Mouse (Mus musculus): Measurements from ENCODE around the gene Hsf2bp. TPM values are rescaled to one million over a fixed set of nuclear protein-coding genes. Genes with fewer than 3 reads are reported as not detected.
A peak's percentile ranks its signal among the peaks of the same experiment; 100 is the strongest.

Hsf2bp gene
- polyA plus RNA-seq, 1 experiment from 2014 or later: 0.52 TPM

- Histone ChIP-seq H3K4me3 (ENCODE audit: low read depth, low read length) (no peak overlapping the region), H3K9me3 (ENCODE audit: control insufficient read depth, low read length) (no peaks in the 10 kb centered on the region), H3K36me3 (ENCODE audit: control insufficient read depth, insufficient read depth, low read length) (no peaks in the 10 kb centered on the region), H3K27ac (replicated peaks) (no peak overlapping the region), H3K9ac (ENCODE audit: low read length) (no peak overlapping the region), H3K4me2 (replicated peaks; ENCODE audit: low read depth) (no peak overlapping the region), H3K27me3 (ENCODE audit: control insufficient read depth, insufficient read depth, low read length) (no peaks in the 10 kb centered on the region), H3K4me1 (replicated peaks; ENCODE audit: control insufficient read depth, insufficient read depth) (no peaks in the 10 kb centered on the region)
- TF ChIP-seq EP300 (optimal IDR thresholded peaks at IDR 0.05): no peak
- no peak for TF ChIP-seq CTCF (IDR thresholded peaks at IDR 0.05; ENCODE audit: low read depth)
- ATAC-seq (ENCODE audit: low FRiP score, low TSS enrichment): no peak
- 88% methylated on average over 1 of the region's 1 CpGs for WGBS
- DNase-seq (ENCODE audit: low spot score): no peak
Observed at GRCm38 (mm10) chr17:31949076-31949475, 87.1 kb downstream of the Hsf2bp start.

DNA sequence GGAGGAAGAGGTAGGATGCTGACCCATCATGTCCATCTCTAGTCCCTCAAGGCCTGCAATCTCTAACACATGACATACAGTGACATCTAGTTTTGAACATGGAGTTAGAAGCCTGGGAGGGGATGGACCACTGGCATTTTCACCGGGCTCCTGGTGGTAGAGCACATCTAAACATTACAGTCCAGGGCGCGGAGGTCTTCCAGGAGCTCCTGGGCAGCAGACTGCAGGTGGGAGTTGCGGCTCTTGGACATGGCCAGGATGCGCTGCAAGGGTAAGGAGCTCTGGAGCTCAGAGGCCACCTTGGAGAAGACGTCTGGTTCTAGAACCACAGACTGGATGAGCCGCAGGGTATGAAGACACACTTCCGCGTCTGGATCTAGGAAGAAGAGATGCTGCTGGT is 89.7 kb downstream of the Hsf2bp start:
- ATAC-seq (ENCODE audit: low FRiP score, low TSS enrichment) (no peak), DNase-seq (ENCODE audit: low spot score) (no peak)
- Histone ChIP-seq H3K27ac (replicated peaks) (no peak overlapping the region), H3K9me3 (ENCODE audit: control insufficient read depth, low read length) (no peaks in the 10 kb centered on the region), H3K4me1 (replicated peaks; ENCODE audit: control insufficient read depth, insufficient read depth) (no peaks in the 10 kb centered on the region), H3K27me3 (ENCODE audit: control insufficient read depth, insufficient read depth, low read length) (no peaks in the 10 kb centered on the region), H3K4me2 (replicated peaks; ENCODE audit: low read depth) (no peak overlapping the region), H3K36me3 (ENCODE audit: control insufficient read depth, insufficient read depth, low read length) (no peaks in the 10 kb centered on the region), H3K4me3 (ENCODE audit: low read depth, low read length) (no peak overlapping the region), H3K9ac (ENCODE audit: low read length) (no peak overlapping the region)
- WGBS: 91% methylated on average over 9 of the region's 9 CpGs
- TF ChIP-seq CTCF (IDR thresholded peaks at IDR 0.05; ENCODE audit: low read depth): no peak
- no peak for TF ChIP-seq EP300 (optimal IDR thresholded peaks at IDR 0.05)

GRCm38 (mm10) chr17:31943881-31944539 is 92.1 kb downstream of the Hsf2bp start:
- Histone ChIP-seq H3K9me3 (ENCODE audit: control insufficient read depth, low read length) (no peaks in the 10 kb centered on the region), H3K4me3 (ENCODE audit: low read depth, low read length) (no peak overlapping the region), H3K9ac (ENCODE audit: low read length) (peak overlapping the region; percentile 3; the same call in 1 of the 2 replicates), H3K27me3 (ENCODE audit: control insufficient read depth, insufficient read depth, low read length) (no peaks in the 10 kb centered on the region), H3K4me1 (replicated peaks; ENCODE audit: control insufficient read depth, insufficient read depth) (peaks cover 2% of the 10 kb centered on the region; the same call in 1 of the 2 replicates), H3K27ac (replicated peaks) (no peak overlapping the region), H3K36me3 (ENCODE audit: control insufficient read depth, insufficient read depth, low read length) (no peaks in the 10 kb centered on the region), H3K4me2 (replicated peaks; ENCODE audit: low read depth) (no peak overlapping the region)
- WGBS: 39% methylated on average over 10 of the region's 10 CpGs
- DNase-seq (ENCODE audit: low spot score) (no peak), ATAC-seq (ENCODE audit: low FRiP score, low TSS enrichment) (peak; percentile 41; the same call in 1 of the 2 replicates)
- TF ChIP-seq EP300 (optimal IDR thresholded peaks at IDR 0.05): no peak
- TF ChIP-seq CTCF (IDR thresholded peaks at IDR 0.05; ENCODE audit: low read depth): no peak

DNA sequence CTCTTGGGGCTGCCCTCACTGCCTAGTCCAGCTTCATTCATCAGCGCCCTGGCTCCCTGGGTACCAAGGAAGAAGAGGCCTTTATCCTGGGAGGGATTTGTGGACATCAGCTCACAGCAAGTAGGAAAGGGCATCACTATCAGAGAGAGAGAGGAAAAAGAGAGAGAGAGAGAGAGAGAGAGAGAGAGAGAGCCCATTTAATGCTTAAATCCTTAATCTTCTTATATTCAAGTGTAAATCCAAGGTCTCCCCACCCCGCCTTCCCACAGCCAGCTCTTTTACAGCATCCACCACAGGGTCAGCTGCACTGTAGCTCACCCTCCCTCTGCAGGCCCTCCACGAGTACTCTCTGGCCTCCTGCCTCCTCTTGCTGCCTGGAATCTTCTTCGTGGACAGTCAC is 94.5 kb downstream of the Hsf2bp start:
- TF ChIP-seq CTCF (IDR thresholded peaks at IDR 0.05; ENCODE audit: low read depth): peak; percentile 31
- no peak for TF ChIP-seq EP300 (optimal IDR thresholded peaks at IDR 0.05)
- DNase-seq (ENCODE audit: low spot score): no peak
- Histone ChIP-seq H3K9ac (ENCODE audit: low read length) (no peak overlapping the region), H3K4me1 (replicated peaks; ENCODE audit: control insufficient read depth, insufficient read depth) (peaks cover 4% of the 10 kb centered on the region), H3K27ac (replicated peaks) (no peak overlapping the region), H3K27me3 (ENCODE audit: control insufficient read depth, insufficient read depth, low read length) (no peaks in the 10 kb centered on the region), H3K36me3 (ENCODE audit: control insufficient read depth, insufficient read depth, low read length) (no peaks in the 10 kb centered on the region), H3K9me3 (ENCODE audit: control insufficient read depth, low read length) (no peaks in the 10 kb centered on the region), H3K4me3 (ENCODE audit: low read depth, low read length) (no peak overlapping the region), H3K4me2 (replicated peaks; ENCODE audit: low read depth) (no peak overlapping the region)
- 50% methylated on average over 4 of the region's 4 CpGs for WGBS
- ATAC-seq (ENCODE audit: low FRiP score, low TSS enrichment): no peak

DNA sequence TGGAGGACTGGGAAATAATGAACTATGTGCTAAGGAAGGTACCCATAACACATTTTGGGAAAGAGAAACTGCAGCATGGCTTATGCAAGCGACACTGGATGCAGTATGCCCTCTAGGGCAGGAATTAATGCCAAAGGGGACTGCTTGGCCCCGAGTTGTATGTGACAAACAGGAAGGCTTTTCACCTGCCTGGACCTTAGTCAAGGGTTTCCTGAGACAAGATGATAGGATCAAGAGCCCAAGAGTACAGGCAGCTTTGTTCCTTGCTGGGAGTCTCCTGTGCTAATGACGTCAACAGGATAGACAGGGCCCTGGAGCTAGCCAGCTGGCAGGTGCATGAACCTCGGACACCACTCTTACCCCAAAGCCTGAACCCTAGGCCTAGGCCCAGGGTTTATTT is 95.5 kb downstream of the Hsf2bp start:
- H3K4me1 ChIP-seq (replicated peaks; ENCODE audit: control insufficient read depth, insufficient read depth): peaks cover 4% of the 10 kb centered on the region
- no peak overlapping the region for H3K4me3 ChIP-seq (ENCODE audit: low read depth, low read length)
- no peaks in the 10 kb centered on the region for H3K36me3 ChIP-seq (ENCODE audit: control insufficient read depth, insufficient read depth, low read length)
- 71% methylated on average over 4 of the region's 4 CpGs for WGBS
- H3K27ac ChIP-seq (replicated peaks): no peak overlapping the region
- H3K9me3 ChIP-seq (ENCODE audit: control insufficient read depth, low read length): no peaks in the 10 kb centered on the region
- peak; percentile 13 for DNase-seq (ENCODE audit: low spot score)
- no peak for TF ChIP-seq CTCF (IDR thresholded peaks at IDR 0.05; ENCODE audit: low read depth)
- no peak for TF ChIP-seq EP300 (optimal IDR thresholded peaks at IDR 0.05)
- H3K9ac ChIP-seq (ENCODE audit: low read length): no peak overlapping the region
- H3K4me2 ChIP-seq (replicated peaks; ENCODE audit: low read depth): no peak overlapping the region
- H3K27me3 ChIP-seq (ENCODE audit: control insufficient read depth, insufficient read depth, low read length): no peaks in the 10 kb centered on the region
- no peak for ATAC-seq (ENCODE audit: low FRiP score, low TSS enrichment)

GRCm38 (mm10) chr17:31939292-31940060 is 96.7 kb downstream of the Hsf2bp start:
- Histone ChIP-seq H3K27ac (replicated peaks) (no peak overlapping the region), H3K4me1 (replicated peaks; ENCODE audit: control insufficient read depth, insufficient read depth) (peaks cover 4% of the 10 kb centered on the region), H3K9me3 (ENCODE audit: control insufficient read depth, low read length) (no peaks in the 10 kb centered on the region), H3K9ac (ENCODE audit: low read length) (no peak overlapping the region), H3K4me2 (replicated peaks; ENCODE audit: low read depth) (no peak overlapping the region), H3K27me3 (ENCODE audit: control insufficient read depth, insufficient read depth, low read length) (no peaks in the 10 kb centered on the region), H3K36me3 (ENCODE audit: control insufficient read depth, insufficient read depth, low read length) (no peaks in the 10 kb centered on the region), H3K4me3 (ENCODE audit: low read depth, low read length) (no peak overlapping the region)
- DNase-seq (ENCODE audit: low spot score) (peak; percentile 59), ATAC-seq (ENCODE audit: low FRiP score, low TSS enrichment) (peak; percentile 24; the same call in 1 of the 2 replicates)
- WGBS: 65% methylated on average over 16 of the region's 16 CpGs
- TF ChIP-seq EP300 (optimal IDR thresholded peaks at IDR 0.05) (no peak), CTCF (IDR thresholded peaks at IDR 0.05; ENCODE audit: low read depth) (no peak)

Measured in stomach, postnatal 0 days (tissue).